Mouse (Mus musculus): ENCODE results near the gene Anp32a.

GRCm38 (mm10) chr9:62351200-62351599 lies 10.1 kb downstream of the Anp32a start:
- TF ChIP-seq EP300 (IDR thresholded peaks at IDR 0.05; ENCODE audit: low read depth): no peak
- TF ChIP-seq CTCF (IDR thresholded peaks at IDR 0.05; ENCODE audit: low read depth): no peak

Measured in heart, postnatal 0 days (tissue).